Mouse (Mus musculus) kidney, postnatal 0 days (tissue): ENCODE results near the gene Myg1. TPM values are rescaled to one million over a fixed set of nuclear protein-coding genes. Genes with fewer than 3 reads are reported as not detected.

Experiments
- ATAC-seq: fragments of 200-750 bp; cut with Nextera tagmentation; replicated peaks from 2 replicates; pipeline ENCODE4 v1.8.0; 2017; ENCODE audit warnings: low read depth, moderate number of reproducible peaks, moderate TSS enrichment, moderate library complexity; ENCODE audit not compliant: low FRiP score
- DNase-seq: peaks from one replicate; pipeline ENCODE4 v3.0.0-alpha.2; 2016; ENCODE audit warnings: low spot score
- H3K27ac ChIP-seq: fragments of 300-500 bp; sonication (generic); 2 replicates; pipeline ENCODE4 v1.5.1; 2014; ENCODE audit warnings: mild to moderate bottlenecking
- H3K27me3 ChIP-seq: fragments of 300-500 bp; sonication (generic); 2 replicates; pipeline ENCODE4 v1.6.1; 2014; ENCODE audit warnings: low read length, mixed read lengths; ENCODE audit not compliant: insufficient read depth
- H3K36me3 ChIP-seq: fragments of 300-500 bp; sonication (generic); 2 replicates; pipeline ENCODE4 v1.6.1; 2014; ENCODE audit warnings: low read length, mixed read lengths; ENCODE audit not compliant: insufficient read depth
- H3K4me1 ChIP-seq: fragments of 300-500 bp; sonication (generic); replicated peaks from 2 replicates; pipeline ENCODE4 v1.6.1; 2014; ENCODE audit warnings: antibody characterized with exemption, low read length, mixed read lengths; ENCODE audit not compliant: insufficient read depth
- H3K4me2 ChIP-seq: fragments of 300-500 bp; sonication (generic); 2 replicates; pipeline ENCODE4 v1.6.1; 2014; ENCODE audit warnings: mild to moderate bottlenecking, low read length, moderate library complexity, mixed read lengths
- H3K4me3 ChIP-seq: fragments of 300-500 bp; sonication (generic); replicated peaks from 2 replicates; pipeline ENCODE4 v1.5.1; 2014; ENCODE audit warnings: low read depth, low read length
- H3K9ac ChIP-seq: fragments of 300-500 bp; sonication (generic); 2 replicates; pipeline ENCODE4 v1.6.1; 2014; ENCODE audit warnings: low read depth, low read length
- H3K9me3 ChIP-seq: fragments of 300-500 bp; sonication (generic); replicated peaks from 2 replicates; pipeline ENCODE4 v1.6.1; 2016; ENCODE audit warnings: low read length, inconsistent platforms, mixed read lengths
- CTCF ChIP-seq: IDR thresholded peaks from 2 replicates; pipeline ENCODE4 v1.5.1; 2016; ENCODE audit warnings: antibody characterized with exemption, low read depth, mild to moderate bottlenecking, moderate library complexity
- WGBS: fragments of 180-500 bp; shearing (Covaris S2); extraction: QIAGEN DNeasy Blood & Tissue Kit; methylation state at CpG from one replicate; pipeline ENCODE4 v1.1.7; 2014; 5-methylcytosine and 5-hydroxymethylcytosine counted together
- polyA plus RNA-seq: library from polyadenylated mRNA; unstranded; fragments of >200 nt; fragmentation: Nextera tagmentation; extraction: Ambion mirVana; gene quantifications from 2 replicates; pipeline ENCODE4 v1.2.1, GENCODE M21; 2015

The Myg1 gene
- 84.9 and 86.9 TPM in 2 replicates for polyA plus RNA-seq

GRCm38 (mm10) chr15:102331610-102332015 lies at the start of gene Myg1:
TSS of gene Myg1 (plus strand) at chr15:102331709.
- peaks cover 27% of the 10 kb centered on the region for H3K36me3 ChIP-seq
- no peak for TF ChIP-seq CTCF

GRCm38 (mm10) chr15:102282463-102283292 lies 48.8 kb upstream of the Myg1 start:
- TF ChIP-seq CTCF = no peak
- H3K36me3 ChIP-seq = peaks cover 9% of the 10 kb centered on the region
- no peaks in the 10 kb centered on the region for H3K27me3 ChIP-seq
- no peak overlapping the region for H3K4me3 ChIP-seq
- no peak for ATAC-seq
- H3K4me1 ChIP-seq = peaks cover 13% of the 10 kb centered on the region; the same call in 1 of the 2 replicates
- no peak overlapping the region for H3K27ac ChIP-seq
- 66% methylated on average over 8 of the region's 8 CpGs for WGBS
- DNase-seq = no peak
- H3K9me3 ChIP-seq = no peaks in the 10 kb centered on the region
- H3K4me2 ChIP-seq = no peak overlapping the region
- no peak overlapping the region for H3K9ac ChIP-seq

More at GRCm38 (mm10) chr15:102331610-102332015, at the start of gene Myg1:
- Histone ChIP-seq H3K27me3 (no peaks in the 10 kb centered on the region), H3K9ac (peak within 1 kb of the TSS; percentile 73), H3K4me1 (peaks cover 20% of the 10 kb centered on the region), H3K4me3 (peak within 1 kb of the TSS; percentile 79), H3K9me3 (no peaks in the 10 kb centered on the region), H3K27ac (peak within 1 kb of the TSS; percentile 82), H3K4me2 (peak within 1 kb of the TSS; percentile 88)
- WGBS = under 1% methylated on average over 30 of the region's 30 CpGs
- peak; percentile 90 for ATAC-seq
- DNase-seq = peak; percentile 97

- Histone ChIP-seq H3K9me3 (no peaks in the 10 kb centered on the region), H3K27me3 (no peaks in the 10 kb centered on the region), H3K4me2 (no peak overlapping the region), H3K27ac (no peak overlapping the region), H3K36me3 (peaks cover 9% of the 10 kb centered on the region), H3K4me1 (peaks cover 13% of the 10 kb centered on the region; the same call in 1 of the 2 replicates), H3K9ac (no peak overlapping the region), H3K4me3 (no peak overlapping the region)
- no peak for TF ChIP-seq CTCF
- 67% methylated on average over 3 of the region's 3 CpGs for WGBS
- ATAC-seq (no peak), DNase-seq (no peak)
Measured at GRCm38 (mm10) chr15:102283648-102284047, 47.9 kb upstream of the Myg1 start.

GRCm38 (mm10) chr15:102287395-102287794 lies 44.1 kb upstream of the Myg1 start:
- Histone ChIP-seq H3K36me3 (no peaks in the 10 kb centered on the region), H3K27me3 (no peaks in the 10 kb centered on the region), H3K9ac (no peak overlapping the region), H3K9me3 (no peaks in the 10 kb centered on the region), H3K4me2 (no peak overlapping the region), H3K4me3 (no peak overlapping the region), H3K4me1 (no peaks in the 10 kb centered on the region), H3K27ac (no peak overlapping the region)
- DNase-seq (peak; percentile 78), ATAC-seq (no peak)
- TF ChIP-seq CTCF = peak; percentile 75

- Histone ChIP-seq H3K4me2 (peak within 1 kb of the TSS; percentile 96), H3K36me3 (peaks cover 7% of the 10 kb centered on the region; the same call in 1 of the 2 replicates), H3K4me1 (no peaks in the 10 kb centered on the region), H3K9me3 (no peaks in the 10 kb centered on the region), H3K4me3 (peak within 1 kb of the TSS; percentile 65), H3K27me3 (no peaks in the 10 kb centered on the region), H3K9ac (peak within 1 kb of the TSS; percentile 56), H3K27ac (no peak within 1 kb of the TSS)
- peak; percentile 98 for ATAC-seq
- DNase-seq = peak; percentile 98
- TF ChIP-seq CTCF = no peak
- WGBS = 7% methylated on average over 25 of the region's 25 CpGs
Measured at GRCm38 (mm10) chr15:102295633-102296367, 35.7 kb upstream of the Myg1 start, which contains the start of gene Espl1. TSS of gene Espl1 (plus strand) at chr15:102296266.

GRCm38 (mm10) chr15:102296368-102297006 lies 35.0 kb upstream of the Myg1 start:
- TF ChIP-seq CTCF = no peak
- Histone ChIP-seq H3K4me1 (no peaks in the 10 kb centered on the region), H3K27me3 (no peaks in the 10 kb centered on the region), H3K27ac (no peak overlapping the region), H3K9me3 (no peaks in the 10 kb centered on the region), H3K4me3 (peak overlapping the region; percentile 65), H3K36me3 (peaks cover 11% of the 10 kb centered on the region; the same call in 1 of the 2 replicates), H3K4me2 (peak overlapping the region; percentile 96), H3K9ac (peak overlapping the region; percentile 56)
- WGBS = 3% methylated on average over 24 of the region's 24 CpGs
- no peak for DNase-seq
- peak; percentile 42 for ATAC-seq
